Mouse (Mus musculus) stomach, postnatal 0 days (tissue): Measurements from ENCODE around the gene Pianp.

Source experiments
- CTCF ChIP-seq: IDR thresholded peaks from 2 replicates; pipeline ENCODE4 v1.5.1; 2016; ENCODE audit warnings: antibody characterized with exemption, low read depth, mild to moderate bottlenecking, moderate library complexity
- EP300 ChIP-seq: optimal IDR thresholded peaks from 2 replicates; pipeline ENCODE3; 2016; ENCODE audit warnings: antibody characterized with exemption

GRCm38 (mm10) chr6:124999091-124999490 is 2.6 kb downstream of the Pianp start:
- TF ChIP-seq CTCF (no peak), EP300 (no peak)
